Mouse (Mus musculus): Measurements from ENCODE around the gene 1810009A15Rik. TPM values are rescaled to one million over a fixed set of nuclear protein-coding genes. Genes with fewer than 3 reads are reported as not detected.
"Not testable (repeated sequence)": the region's sequence is repeated elsewhere in the genome, so short reads cannot be mapped to it uniquely, and the experiment has no call there.

Gene 1810009A15Rik
- polyA plus RNA-seq, 1 experiment from 2014 or later = 103 TPM

DNA sequence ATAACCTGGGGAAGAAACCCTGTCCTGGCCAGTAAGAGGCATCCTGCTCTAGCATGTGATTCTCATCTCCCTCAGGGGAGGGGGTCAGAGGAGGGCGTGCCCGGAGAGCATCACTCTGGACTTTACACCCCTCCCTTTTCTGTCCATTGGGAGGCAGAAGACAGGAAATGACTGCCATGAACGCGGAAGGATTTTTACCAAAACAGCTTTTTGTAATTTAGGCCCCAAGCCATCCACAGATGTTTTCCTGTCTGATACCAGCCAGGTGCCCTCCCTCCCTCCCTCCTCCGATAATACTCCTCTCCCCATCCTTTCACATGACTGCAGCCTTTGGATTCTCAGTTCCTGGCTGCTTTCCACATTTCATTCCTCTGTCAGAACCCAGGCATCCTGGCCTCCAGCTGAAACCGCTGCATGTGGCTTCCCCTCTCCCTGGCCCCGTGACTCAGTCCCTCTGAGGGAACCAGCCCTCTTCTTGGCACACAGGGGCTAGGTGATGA, 38.2 kb upstream of the 1810009A15Rik start, which contains the start of gene Lrrn4cl:
TSS of gene Lrrn4cl (plus strand) at position 367 of the 500 bp plus-strand sequence.
- Histone ChIP-seq H3K4me2 (ENCODE audit: low read depth) (no peak within 1 kb of the TSS), H3K27me3 (ENCODE audit: control insufficient read depth, insufficient read depth, low read length) (no peaks in the 10 kb centered on the region), H3K4me1 (ENCODE audit: control insufficient read depth, insufficient read depth, low read length) (no peaks in the 10 kb centered on the region), H3K27ac (ENCODE audit: low read depth, low read length) (no peak within 1 kb of the TSS), H3K36me3 (ENCODE audit: control insufficient read depth, insufficient read depth, low read length) (peaks cover 5% of the 10 kb centered on the region), H3K9ac (ENCODE audit: low read length) (peak within 1 kb of the TSS; percentile 32; the same call in 1 of the 2 replicates), H3K9me3 (ENCODE audit: control insufficient read depth, low read length) (no peaks in the 10 kb centered on the region), H3K4me3 (ENCODE audit: low read depth, low read length) (no peak within 1 kb of the TSS)
- 49% methylated on average over 7 of the region's 7 CpGs for WGBS
- peak; percentile 31 for DNase-seq (ENCODE audit: low spot score)
- ATAC-seq (ENCODE audit: insufficient read depth, low FRiP score, low TSS enrichment) = no peak

DNA sequence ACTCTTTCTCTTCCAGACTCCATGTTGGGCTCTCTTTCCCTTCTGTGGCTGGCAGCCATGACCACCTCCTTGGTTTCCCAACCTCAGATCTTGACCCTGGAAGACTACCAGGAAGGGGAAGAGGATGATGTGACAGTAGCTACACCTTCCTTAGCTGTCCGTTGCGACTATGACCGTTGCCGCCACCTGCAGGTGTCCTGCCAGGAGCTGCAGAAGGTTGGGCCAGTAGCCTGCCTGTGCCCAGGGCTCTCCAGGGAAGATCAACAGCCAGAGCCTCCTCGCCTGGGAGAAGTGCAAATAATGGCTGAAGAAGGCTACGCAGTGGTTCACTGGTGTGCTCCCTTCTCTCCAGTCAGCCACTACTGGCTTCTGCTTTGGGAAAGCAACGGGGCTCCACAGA, 37.0 kb upstream of the 1810009A15Rik start:
- 56% methylated on average over 7 of the region's 7 CpGs for WGBS

DNA sequence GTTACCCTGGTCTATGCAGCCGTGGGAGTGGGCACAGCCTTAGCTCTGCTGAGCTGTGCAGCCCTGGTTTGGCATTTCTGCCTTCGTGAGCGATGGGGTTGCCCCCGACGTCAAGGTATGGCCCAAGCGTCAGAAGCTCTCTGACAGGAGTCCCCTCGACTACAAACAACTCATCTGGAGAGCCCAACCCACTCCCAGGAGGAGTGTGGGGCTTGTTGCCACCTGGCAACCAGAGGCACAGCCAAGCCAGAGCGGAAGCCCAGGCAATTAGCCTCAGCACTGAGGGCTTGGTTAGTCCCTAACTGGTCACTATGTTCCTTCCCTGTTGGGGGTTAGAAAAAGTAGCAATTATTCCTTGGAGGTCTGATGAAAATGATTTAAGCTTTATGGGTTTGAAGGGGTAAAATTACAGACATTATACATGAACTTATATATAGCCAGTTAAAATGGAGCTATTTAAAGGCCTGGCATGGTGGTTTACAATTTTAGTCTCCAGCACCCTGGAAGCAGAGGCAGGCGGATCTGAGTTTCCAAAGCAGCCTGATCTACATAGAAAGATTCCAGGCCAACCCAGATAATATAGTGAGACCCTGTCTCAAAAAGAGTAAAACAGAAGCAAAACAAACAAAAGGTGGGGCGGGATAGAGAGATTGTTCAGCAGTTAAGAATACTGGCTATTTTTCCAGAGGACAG, 36.3 kb upstream of the 1810009A15Rik start:
- Histone ChIP-seq H3K27me3 (ENCODE audit: control insufficient read depth, insufficient read depth, low read length) (no peaks in the 10 kb centered on the region), H3K36me3 (ENCODE audit: control insufficient read depth, insufficient read depth, low read length) (no peaks in the 10 kb centered on the region; the same call in 1 of the 2 replicates), H3K9ac (ENCODE audit: low read length) (no peak overlapping the region), H3K4me1 (ENCODE audit: control insufficient read depth, insufficient read depth, low read length) (no peaks in the 10 kb centered on the region), H3K27ac (ENCODE audit: low read depth, low read length) (no peak overlapping the region), H3K4me3 (ENCODE audit: low read depth, low read length) (no peak overlapping the region), H3K4me2 (ENCODE audit: low read depth) (no peak overlapping the region), H3K9me3 (ENCODE audit: control insufficient read depth, low read length) (no peaks in the 10 kb centered on the region)
- 58% methylated on average over 10 of the region's 10 CpGs for WGBS
- DNase-seq (ENCODE audit: low spot score) (no peak), ATAC-seq (ENCODE audit: insufficient read depth, low FRiP score, low TSS enrichment) (no peak)

More for the DNA sequence above, 37.0 kb upstream of the 1810009A15Rik start:
- H3K9me3 ChIP-seq (ENCODE audit: control insufficient read depth, low read length) = no peaks in the 10 kb centered on the region
- H3K27ac ChIP-seq (ENCODE audit: low read depth, low read length) = no peak overlapping the region
- H3K27me3 ChIP-seq (ENCODE audit: control insufficient read depth, insufficient read depth, low read length) = no peaks in the 10 kb centered on the region
- DNase-seq (ENCODE audit: low spot score) (no peak), ATAC-seq (ENCODE audit: insufficient read depth, low FRiP score, low TSS enrichment) (no peak)
- peaks cover 2% of the 10 kb centered on the region for H3K36me3 ChIP-seq (ENCODE audit: control insufficient read depth, insufficient read depth, low read length)
- no peak overlapping the region for H3K4me3 ChIP-seq (ENCODE audit: low read depth, low read length)
- H3K9ac ChIP-seq (ENCODE audit: low read length) = no peak overlapping the region
- H3K4me1 ChIP-seq (ENCODE audit: control insufficient read depth, insufficient read depth, low read length) = no peaks in the 10 kb centered on the region
- no peak overlapping the region for H3K4me2 ChIP-seq (ENCODE audit: low read depth)

DNA sequence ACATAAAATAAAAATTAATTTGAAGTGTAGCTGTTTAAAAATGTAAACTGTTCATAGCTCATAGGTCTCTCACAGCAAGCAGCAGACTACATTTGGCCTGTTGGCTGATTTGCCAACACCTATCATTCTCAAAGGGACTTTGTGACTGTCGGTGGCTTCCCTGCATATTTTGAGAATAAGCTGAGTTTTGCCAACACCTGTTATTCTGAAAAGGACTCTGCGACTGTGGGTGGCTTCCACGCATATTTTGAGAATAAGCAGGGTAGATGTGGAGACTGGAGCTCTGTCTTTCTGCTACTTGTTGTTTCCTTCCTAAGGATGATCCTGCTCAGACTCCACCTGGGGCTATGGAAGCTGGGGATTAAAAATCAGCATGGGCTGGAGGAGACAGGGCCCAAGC, 35.5 kb upstream of the 1810009A15Rik start:
- H3K4me2 ChIP-seq (ENCODE audit: low read depth) = no peak overlapping the region
- DNase-seq (ENCODE audit: low spot score) = no peak
- H3K36me3 ChIP-seq (ENCODE audit: control insufficient read depth, insufficient read depth, low read length) = no peaks in the 10 kb centered on the region; the same call in 1 of the 2 replicates
- WGBS = 85% methylated on average over 3 of the region's 3 CpGs
- H3K27ac ChIP-seq (ENCODE audit: low read depth, low read length) = no peak overlapping the region
- H3K9me3 ChIP-seq (ENCODE audit: control insufficient read depth, low read length) = no peaks in the 10 kb centered on the region
- H3K4me1 ChIP-seq (ENCODE audit: control insufficient read depth, insufficient read depth, low read length) = no peaks in the 10 kb centered on the region
- H3K9ac ChIP-seq (ENCODE audit: low read length) = no peak overlapping the region
- H3K4me3 ChIP-seq (ENCODE audit: low read depth, low read length) = no peak overlapping the region
- H3K27me3 ChIP-seq (ENCODE audit: control insufficient read depth, insufficient read depth, low read length) = no peaks in the 10 kb centered on the region
- ATAC-seq (ENCODE audit: insufficient read depth, low FRiP score, low TSS enrichment) = no peak

DNA sequence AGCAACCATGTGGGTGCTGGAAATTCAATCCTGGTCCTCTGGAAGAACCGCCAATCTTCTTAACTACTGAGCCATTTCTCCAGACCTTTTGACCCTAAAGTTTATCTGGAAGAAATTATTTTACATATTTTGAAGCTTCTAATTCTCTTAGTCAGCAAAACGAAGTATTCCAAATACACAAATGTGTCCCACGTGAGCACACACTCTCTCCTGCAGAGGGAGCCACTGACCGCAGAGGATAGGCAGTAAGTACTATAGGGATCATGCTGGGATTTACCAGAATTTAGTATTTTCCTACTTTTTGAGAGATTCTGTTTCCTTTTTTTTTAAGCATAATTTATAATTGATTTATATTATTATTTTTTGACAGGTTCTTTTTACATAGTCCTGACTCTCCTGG, 31.0 kb upstream of the 1810009A15Rik start:
- Histone ChIP-seq H3K9me3 (ENCODE audit: control insufficient read depth, low read length) (no peaks in the 10 kb centered on the region), H3K36me3 (ENCODE audit: control insufficient read depth, insufficient read depth, low read length) (no peaks in the 10 kb centered on the region), H3K4me3 (ENCODE audit: low read depth, low read length) (no peak overlapping the region), H3K9ac (ENCODE audit: low read length) (no peak overlapping the region), H3K4me1 (ENCODE audit: control insufficient read depth, insufficient read depth, low read length) (no peaks in the 10 kb centered on the region), H3K4me2 (ENCODE audit: low read depth) (no peak overlapping the region), H3K27me3 (ENCODE audit: control insufficient read depth, insufficient read depth, low read length) (no peaks in the 10 kb centered on the region), H3K27ac (ENCODE audit: low read depth, low read length) (no peak overlapping the region)
- DNase-seq (ENCODE audit: low spot score) (peak; percentile 45), ATAC-seq (ENCODE audit: insufficient read depth, low FRiP score, low TSS enrichment) (no peak)
- 53% methylated on average over 4 of the region's 4 CpGs for WGBS

DNA sequence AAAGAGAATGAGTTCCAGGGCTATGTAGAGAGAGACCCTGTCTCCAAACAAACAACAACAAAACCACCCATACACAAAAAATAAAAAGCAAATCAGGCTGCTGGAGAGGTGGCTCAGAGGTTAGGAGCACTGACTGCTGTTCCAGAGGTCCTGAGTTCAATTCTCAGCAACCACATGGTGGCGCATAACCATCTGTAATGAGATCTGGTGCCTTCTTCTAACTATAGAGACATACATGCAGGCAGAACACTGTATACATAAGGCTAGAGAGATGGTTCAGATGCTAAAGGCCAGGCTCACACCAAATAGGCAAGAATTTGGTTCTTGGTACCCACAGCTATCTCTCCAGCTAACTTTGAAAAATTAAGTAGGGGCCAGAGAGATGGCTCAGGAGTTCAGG, 29.6 kb upstream of the 1810009A15Rik start:
- WGBS = 19% methylated on average over 1 of the region's 1 CpGs
- H3K36me3 ChIP-seq (ENCODE audit: control insufficient read depth, insufficient read depth, low read length) = no peaks in the 10 kb centered on the region
- H3K9me3 ChIP-seq (ENCODE audit: control insufficient read depth, low read length) = no peaks in the 10 kb centered on the region
- DNase-seq (ENCODE audit: low spot score) (no peak), ATAC-seq (ENCODE audit: insufficient read depth, low FRiP score, low TSS enrichment) (no peak)
- no peak overlapping the region for H3K4me3 ChIP-seq (ENCODE audit: low read depth, low read length)
- no peak overlapping the region for H3K9ac ChIP-seq (ENCODE audit: low read length)
- H3K4me1 ChIP-seq (ENCODE audit: control insufficient read depth, insufficient read depth, low read length) = no peaks in the 10 kb centered on the region
- H3K4me2 ChIP-seq (ENCODE audit: low read depth) = no peak overlapping the region
- H3K27me3 ChIP-seq (ENCODE audit: control insufficient read depth, insufficient read depth, low read length) = no peaks in the 10 kb centered on the region
- H3K27ac ChIP-seq (ENCODE audit: low read depth, low read length) = no peak overlapping the region

DNA sequence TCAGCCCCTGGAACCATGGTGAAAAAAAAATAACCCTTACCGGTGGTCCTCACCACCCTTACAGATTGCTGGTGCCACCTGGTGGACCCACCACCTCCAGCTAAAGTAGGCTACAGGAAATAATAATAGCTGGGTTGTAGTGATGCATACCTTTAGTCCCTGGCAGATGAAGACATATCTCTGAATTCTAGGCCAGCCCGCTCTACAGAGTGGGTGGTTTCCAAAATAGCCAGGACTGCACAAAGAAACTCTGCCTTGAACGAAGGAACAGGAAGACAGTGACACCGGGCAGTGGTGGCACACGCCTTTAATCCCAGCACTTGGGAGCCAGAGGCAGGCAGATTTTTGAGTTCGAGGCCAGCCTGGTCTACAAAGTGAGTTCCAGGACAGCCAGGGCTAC, 24.4 kb upstream of the 1810009A15Rik start:
- Histone ChIP-seq H3K4me2 (ENCODE audit: low read depth) (no peak overlapping the region), H3K9me3 (ENCODE audit: control insufficient read depth, low read length) (no peaks in the 10 kb centered on the region), H3K36me3 (ENCODE audit: control insufficient read depth, insufficient read depth, low read length) (no peaks in the 10 kb centered on the region), H3K4me3 (ENCODE audit: low read depth, low read length) (no peak overlapping the region), H3K9ac (ENCODE audit: low read length) (no peak overlapping the region), H3K27me3 (ENCODE audit: control insufficient read depth, insufficient read depth, low read length) (no peaks in the 10 kb centered on the region), H3K4me1 (ENCODE audit: control insufficient read depth, insufficient read depth, low read length) (no peaks in the 10 kb centered on the region), H3K27ac (ENCODE audit: low read depth, low read length) (no peak overlapping the region)
- no peak for ATAC-seq (ENCODE audit: insufficient read depth, low FRiP score, low TSS enrichment)
- DNase-seq (ENCODE audit: low spot score) = no peak
- 87% methylated on average over 6 of the region's 6 CpGs for WGBS

DNA sequence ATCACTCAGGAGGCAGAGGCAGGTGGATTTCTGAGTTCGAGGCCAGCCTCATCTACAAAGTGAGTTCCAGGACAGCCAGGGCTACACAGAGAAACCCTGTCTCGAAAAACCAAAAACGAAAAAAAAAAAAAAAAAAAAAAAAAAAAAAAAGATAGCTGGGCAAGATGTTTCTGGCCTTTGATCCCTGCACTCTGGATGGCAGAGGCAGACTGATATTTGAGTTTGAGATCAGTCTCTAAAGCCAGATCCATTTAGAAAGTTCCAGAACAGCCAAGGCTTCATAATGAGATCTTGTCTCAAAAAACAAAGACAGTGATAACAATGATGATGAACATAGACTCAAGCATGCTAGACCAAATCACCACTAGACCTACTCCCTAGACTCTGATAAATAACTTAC, 18.3 kb upstream of the 1810009A15Rik start:
- 81% methylated on average over 3 of the region's 3 CpGs for WGBS
- H3K4me2 ChIP-seq (ENCODE audit: low read depth); ATAC-seq (ENCODE audit: insufficient read depth, low FRiP score, low TSS enrichment); H3K27ac ChIP-seq (ENCODE audit: low read depth, low read length); DNase-seq (ENCODE audit: low spot score); H3K27me3 ChIP-seq (ENCODE audit: control insufficient read depth, insufficient read depth, low read length); H3K9me3 ChIP-seq (ENCODE audit: control insufficient read depth, low read length); H3K4me3 ChIP-seq (ENCODE audit: low read depth, low read length); H3K4me1 ChIP-seq (ENCODE audit: control insufficient read depth, insufficient read depth, low read length): not testable (repeated sequence)
- Histone ChIP-seq H3K9ac (ENCODE audit: low read length) (0 out of 2 replicates have a peak overlapping the region, but pooled peaks have one; percentile 44), H3K36me3 (ENCODE audit: control insufficient read depth, insufficient read depth, low read length) (peaks cover 12% of the 10 kb centered on the region)

DNA sequence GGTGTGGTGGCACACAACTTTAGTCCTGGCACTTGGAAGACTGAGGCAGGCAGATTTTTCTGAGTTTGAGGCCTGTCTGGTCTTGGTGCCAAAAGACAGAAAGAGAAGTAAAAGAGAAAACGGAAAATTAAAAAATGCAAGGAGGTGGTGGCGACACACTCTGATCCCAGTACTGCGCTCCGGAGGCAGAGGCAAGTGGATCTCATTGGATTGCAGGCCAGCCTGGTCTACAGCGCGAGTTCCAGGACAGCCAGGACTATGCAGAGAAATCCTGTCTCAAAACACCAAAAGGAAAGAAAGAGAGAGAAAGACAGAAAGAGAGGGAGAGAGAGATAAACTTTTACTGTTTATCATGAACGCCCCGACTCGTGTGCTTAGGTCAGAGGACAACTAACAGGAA, 17.8 kb upstream of the 1810009A15Rik start:
- Histone ChIP-seq H3K36me3 (ENCODE audit: control insufficient read depth, insufficient read depth, low read length) (peaks cover 14% of the 10 kb centered on the region), H3K4me3 (ENCODE audit: low read depth, low read length) (peak overlapping the region; percentile 100), H3K9ac (ENCODE audit: low read length) (peak overlapping the region; percentile 44), H3K27ac (ENCODE audit: low read depth, low read length) (no peak overlapping the region; the same call in 1 of the 2 replicates), H3K9me3 (ENCODE audit: control insufficient read depth, low read length) (no peaks in the 10 kb centered on the region), H3K4me1 (ENCODE audit: control insufficient read depth, insufficient read depth, low read length) (peaks cover 6% of the 10 kb centered on the region), H3K27me3 (ENCODE audit: control insufficient read depth, insufficient read depth, low read length) (no peaks in the 10 kb centered on the region), H3K4me2 (ENCODE audit: low read depth) (peak overlapping the region; percentile 72)
- peak; percentile 48; the same call in 1 of the 2 replicates for ATAC-seq (ENCODE audit: insufficient read depth, low FRiP score, low TSS enrichment)
- no peak for DNase-seq (ENCODE audit: low spot score)
- 67% methylated on average over 9 of the region's 9 CpGs for WGBS

Data from neural tube, embryonic 11.5 days (tissue).